In the genomic region with DNA sequence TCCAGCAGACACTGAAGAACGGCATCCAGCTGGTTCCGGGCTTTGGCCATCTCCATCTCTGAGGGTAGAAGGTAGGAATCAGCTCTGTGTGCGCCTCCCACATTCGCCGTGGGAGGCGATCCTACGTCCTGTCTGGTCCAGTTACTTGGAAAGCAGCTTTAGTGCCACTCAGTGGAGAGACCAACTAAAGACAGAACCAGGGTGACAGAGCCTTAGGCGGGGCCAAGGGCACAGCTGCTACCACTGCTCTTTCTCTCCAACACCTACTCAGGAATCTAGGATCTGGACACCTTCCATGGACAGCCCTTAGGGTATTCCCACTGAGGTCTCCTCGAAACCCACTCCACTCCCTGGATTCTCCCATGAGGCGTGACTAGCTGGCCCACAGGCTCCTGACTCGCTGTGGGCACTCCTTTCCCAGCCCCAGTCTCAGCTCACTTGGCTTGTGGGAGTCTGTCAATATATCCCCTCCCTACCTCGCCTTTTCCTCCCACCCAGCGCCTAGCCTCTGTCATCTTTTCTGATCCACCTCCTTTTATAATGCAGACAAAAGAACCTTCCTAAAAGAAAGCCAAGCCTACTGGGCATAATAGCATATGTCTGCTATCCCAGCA, we compare ENCODE assay signal across 10 mouse cellular contexts. TPM values are rescaled to one million over a fixed set of nuclear protein-coding genes. Genes with fewer than 3 reads are reported as not detected.
DNase-seq lines count a peak whose midpoint lies in the region; ATAC-seq and TF ChIP-seq lines count a peak whose summit lies in the region.
"Had no signal": no experiment of that assay in that cellular context is flagged by ENCODE, and none has a peak within 500 bp of the region (broad histone marks: within the 10 kb centered on the region; RNA-seq: fewer than 3 reads in every experiment).

No protein-coding gene starts in this region.

- TF ChIP-seq CTCF in MEL (IDR thresholded peaks at IDR 0.05 in 2 of 3, conservative IDR thresholded peaks at IDR 0.05 in 1 of 3; ENCODE audit: control insufficient read depth in 1 of 3, insufficient read depth in 1 of 3, low read depth in 2 of 3, low read length in 3 of 3, poor library complexity in 1 of 3, severe bottlenecking in 1 of 3) = no peak
- no peak for TF ChIP-seq CTCF in liver, postnatal 0 days (IDR thresholded peaks at IDR 0.05; ENCODE audit: low read depth)

- H3K9me3 ChIP-seq in heart, embryonic 11.5 days (replicated peaks; ENCODE audit: control insufficient read depth, low read length) = no peaks in the 10 kb centered on the region
- H3K9me3 ChIP-seq in MEL (replicated peaks; ENCODE audit: insufficient read depth, low read length) = no peaks in the 10 kb centered on the region
- H3K9me3 ChIP-seq in heart, embryonic 16.5 days (replicated peaks; ENCODE audit: control insufficient read depth, low read length) = no peaks in the 10 kb centered on the region
- no peaks in the 10 kb centered on the region for H3K9me3 ChIP-seq in liver, postnatal 0 days (ENCODE audit: low read length)

- H3K36me3 ChIP-seq in heart, embryonic 11.5 days (ENCODE audit: control insufficient read depth, insufficient read depth, low read length) = peaks cover 19% of the 10 kb centered on the region
- peaks cover 0 to 8% of the 10 kb centered on the region in 2 experiments; a peak in 2 of 4 replicates for H3K36me3 ChIP-seq in MEL (ENCODE audit: control insufficient read depth in 1 of 2, insufficient read depth in 2 of 2, low read length in 2 of 2)
- peaks cover 33% of the 10 kb centered on the region for H3K36me3 ChIP-seq in heart, embryonic 16.5 days (ENCODE audit: control insufficient read depth, insufficient read depth)
- peaks cover 22% of the 10 kb centered on the region for H3K36me3 ChIP-seq in liver, postnatal 0 days (replicated peaks; ENCODE audit: insufficient read depth, low read length)

- 0 out of 2 replicates have a peak overlapping the region, but pooled peaks have one; percentile 78 for H3K9ac ChIP-seq in heart, embryonic 11.5 days (ENCODE audit: low read depth, low read length)
- H3K9ac ChIP-seq in MEL (ENCODE audit: control insufficient read depth, low read depth, low read length, poor library complexity, severe bottlenecking) = peak overlapping the region; percentile 75
- peak overlapping the region; percentile 86; the same call in 1 of the 2 replicates for H3K9ac ChIP-seq in heart, embryonic 16.5 days (ENCODE audit: low read length)
- peak overlapping the region; percentile 31; the same call in 1 of the 2 replicates for H3K9ac ChIP-seq in liver, postnatal 0 days (replicated peaks)

- DNase-seq in heart, postnatal 4 days = no peak
- no peak for DNase-seq in MEL (ENCODE audit: low read depth, low spot score)
- no peak for DNase-seq in liver, postnatal 0 days
- DNase-seq in gastrocnemius, adult 18-20 months (ENCODE audit: low spot score) = no peak
- DNase-seq in layer of hippocampus, postnatal 36 days = no peak
- DNase-seq: thymus, adult 18-20 months had no signal

- peak overlapping the region; percentile 97 for H3K4me2 ChIP-seq in heart, embryonic 11.5 days
- peak overlapping the region; percentile 99 for H3K4me2 ChIP-seq in heart, embryonic 16.5 days (ENCODE audit: low read depth, low read length)
- H3K4me2 ChIP-seq in liver, postnatal 0 days (ENCODE audit: low read depth, low read length) = peak overlapping the region; percentile 80

- ATAC-seq in heart, embryonic 11.5 days (replicated peaks; ENCODE audit: insufficient number of reproducible peaks, low FRiP score, low TSS enrichment) = no peak
- no peak for ATAC-seq in heart, embryonic 16.5 days (replicated peaks; ENCODE audit: extremely low read depth, insufficient read depth, low FRiP score)
- ATAC-seq in liver, postnatal 0 days = no peak
- ATAC-seq in megakaryocyte progenitor cell, adult 5-6 weeks (replicated peaks; ENCODE audit: poor library complexity) = no peak
- ATAC-seq: Patski had no signal

- H3K27me3 ChIP-seq in heart, embryonic 11.5 days (ENCODE audit: control insufficient read depth, insufficient read depth, low read length) = no peaks in the 10 kb centered on the region
- H3K27me3 ChIP-seq in MEL (ENCODE audit: control insufficient read depth in 1 of 2, insufficient read depth in 2 of 2, low read length in 2 of 2) = no peaks in the 10 kb centered on the region
- no peaks in the 10 kb centered on the region for H3K27me3 ChIP-seq in heart, embryonic 16.5 days (ENCODE audit: control insufficient read depth, insufficient read depth, low read length)
- H3K27me3 ChIP-seq in liver, postnatal 0 days (ENCODE audit: insufficient read depth, low read length) = no peaks in the 10 kb centered on the region
- H3K27me3 ChIP-seq: Patski had no signal

- no peak for TF ChIP-seq POLR2A in MEL (IDR thresholded peaks at IDR 0.05; ENCODE audit: control insufficient read depth in 1 of 2, insufficient read depth in 1 of 2, low read depth in 1 of 2, low read length in 2 of 2, poor library complexity in 1 of 2)

- H3K4me3 ChIP-seq in heart, embryonic 11.5 days (ENCODE audit: low read depth, low read length) = peak overlapping the region; percentile 64; the same call in 1 of the 2 replicates
- peak overlapping the region in 1 of 2 experiments; percentile 80; a peak in 2 of 4 replicates for H3K4me3 ChIP-seq in MEL (ENCODE audit: control insufficient read depth in 1 of 2, insufficient read depth in 1 of 2, low read depth in 2 of 2, low read length in 2 of 2)
- H3K4me3 ChIP-seq in heart, embryonic 16.5 days (ENCODE audit: low read length) = no peak overlapping the region; the same call in 1 of the 2 replicates
- peak overlapping the region; percentile 58; the same call in 1 of the 2 replicates for H3K4me3 ChIP-seq in liver, postnatal 0 days (ENCODE audit: low read depth, low read length)

- H3K79me2 ChIP-seq in MEL (ENCODE audit: control insufficient read depth, insufficient read depth, low read length, poor library complexity) = peaks cover 16% of the 10 kb centered on the region

- no peak for TF ChIP-seq RAD21 in MEL (IDR thresholded peaks at IDR 0.05; ENCODE audit: low read depth, low read length)

- no peak for TF ChIP-seq EP300 in MEL (IDR thresholded peaks at IDR 0.05; ENCODE audit: low read depth in 1 of 2, low read length in 2 of 2)
- TF ChIP-seq EP300 in liver, postnatal 0 days (IDR thresholded peaks at IDR 0.05; ENCODE audit: low read depth) = no peak

- WGBS in heart, embryonic 11.5 days (ENCODE audit: insufficient replicate concordance) = 86% methylated on average over 13 of the region's 13 CpGs
- 83% methylated on average over 13 of the region's 13 CpGs for WGBS in heart, embryonic 16.5 days
- 84% methylated on average over 13 of the region's 13 CpGs for WGBS in liver, postnatal 0 days (ENCODE audit: insufficient replicate concordance)

- no peak overlapping the region for H3K27ac ChIP-seq in heart, embryonic 11.5 days (ENCODE audit: low read depth, low read length)
- no peak overlapping the region for H3K27ac ChIP-seq in MEL (ENCODE audit: control insufficient read depth, low read depth, low read length)
- H3K27ac ChIP-seq in heart, embryonic 16.5 days (ENCODE audit: low read length) = no peak overlapping the region
- no peak overlapping the region for H3K27ac ChIP-seq in liver, postnatal 0 days (ENCODE audit: low read depth)

- peaks cover 19% of the 10 kb centered on the region for H3K4me1 ChIP-seq in heart, embryonic 11.5 days (ENCODE audit: control insufficient read depth, insufficient read depth, low read length)
- peaks cover 0 to 9% of the 10 kb centered on the region in 2 experiments; a peak in 2 of 4 replicates for H3K4me1 ChIP-seq in MEL (ENCODE audit: control insufficient read depth in 1 of 2, insufficient read depth in 2 of 2, low read length in 2 of 2)
- peaks cover 25% of the 10 kb centered on the region for H3K4me1 ChIP-seq in heart, embryonic 16.5 days (ENCODE audit: control insufficient read depth, insufficient read depth, low read length)
- H3K4me1 ChIP-seq in liver, postnatal 0 days (ENCODE audit: insufficient read depth) = peaks cover 26% of the 10 kb centered on the region

RNA-seq across cellular contexts. Expression of a gene that starts 1.6 kb away (rescaled TPM):
- 33.6 and 34.8 TPM in 2 replicates for polyA plus RNA-seq in heart, embryonic 11.5 days (2014; fragmentation: Nextera tagmentation; extraction: Ambion mirVana)
- total RNA-seq in heart, postnatal 4 days (2021) = 10 to 100 TPM; 14.8 to 17.1 TPM
- 10.9 and 12.0 TPM in 2 replicates for total RNA-seq in MEL (2012; rRNA removed)
- polyA plus RNA-seq in MEL (2012; ENCODE audit: insufficient read depth in 1 of 2, insufficient read length in 2 of 2, low read depth in 1 of 2, low replicate concordance in 2 of 2, missing spikeins in 1 of 2) = 10 to 100 TPM in 1 of 2 experiments, not detected in 1; 49.8 TPM
- polyA plus RNA-seq in heart, embryonic 16.5 days (2015; fragmentation: Nextera tagmentation; extraction: Ambion mirVana) = 33.6 and 40.1 TPM in 2 replicates
- polyA plus RNA-seq in liver, postnatal 0 days (2015; fragmentation: Nextera tagmentation; extraction: Ambion mirVana) = 16.0 and 18.9 TPM in 2 replicates
- total RNA-seq in gastrocnemius, adult 18-20 months (2021) = 1 to 10 TPM; 8.7 to 9.0 TPM
- 54.8 and 67.5 TPM in 2 replicates for total RNA-seq in megakaryocyte progenitor cell, adult 5-6 weeks (2015)
- 27.2 and 39.8 TPM in 2 replicates for total RNA-seq in megakaryocyte progenitor cell, adult 5-6 weeks (2017)
- total RNA-seq in layer of hippocampus, postnatal 36 days (2021) = 10 to 100 TPM; 46.4 to 50.1 TPM

RNA-seq across cellular contexts. Expression of a gene that starts 5.1 kb away (rescaled TPM):
- polyA plus RNA-seq in heart, embryonic 11.5 days (2014; fragmentation: Nextera tagmentation; extraction: Ambion mirVana) = 87.6 and 91.2 TPM in 2 replicates
- total RNA-seq in heart, postnatal 4 days (2021) = 10 to 100 TPM; 70.5 to 72.7 TPM
- 67.2 and 74.2 TPM in 2 replicates for total RNA-seq in MEL (2012; rRNA removed)
- polyA plus RNA-seq in MEL (2012; ENCODE audit: insufficient read depth in 1 of 2, insufficient read length in 2 of 2, low read depth in 1 of 2, low replicate concordance in 2 of 2, missing spikeins in 1 of 2) = 10 to 100 TPM in 1 of 2 experiments, not detected in 1; 72.5 TPM
- 102 and 104 TPM in 2 replicates for polyA plus RNA-seq in heart, embryonic 16.5 days (2015; fragmentation: Nextera tagmentation; extraction: Ambion mirVana)
- polyA plus RNA-seq in liver, postnatal 0 days (2015; fragmentation: Nextera tagmentation; extraction: Ambion mirVana) = 34.4 and 34.8 TPM in 2 replicates
- total RNA-seq in gastrocnemius, adult 18-20 months (2021) = 10 to 100 TPM; 50.9 to 53.6 TPM
- total RNA-seq in megakaryocyte progenitor cell, adult 5-6 weeks (2015) = 21.4 and 23.4 TPM in 2 replicates
- total RNA-seq in megakaryocyte progenitor cell, adult 5-6 weeks (2017) = 86.9 and 96.7 TPM in 2 replicates
- total RNA-seq in layer of hippocampus, postnatal 36 days (2021) = 10 to 100 TPM; 69.0 to 72.2 TPM

RNA-seq across cellular contexts. Expression of a gene that starts 5.1 kb away (rescaled TPM):
- 5.4 and 5.5 TPM in 2 replicates for polyA plus RNA-seq in heart, embryonic 11.5 days (2014; fragmentation: Nextera tagmentation; extraction: Ambion mirVana)
- 1 to 10 TPM; 2.1 to 3.1 TPM for total RNA-seq in heart, postnatal 4 days (2021)
- 1.4 and 1.9 TPM in 2 replicates for total RNA-seq in MEL (2012; rRNA removed)
- 1 to 10 TPM in 1 of 2 experiments, not detected in 1; 4.2 TPM for polyA plus RNA-seq in MEL (2012; ENCODE audit: insufficient read depth in 1 of 2, insufficient read length in 2 of 2, low read depth in 1 of 2, low replicate concordance in 2 of 2, missing spikeins in 1 of 2)
- polyA plus RNA-seq in heart, embryonic 16.5 days (2015; fragmentation: Nextera tagmentation; extraction: Ambion mirVana) = 11.4 and 12.0 TPM in 2 replicates
- polyA plus RNA-seq in liver, postnatal 0 days (2015; fragmentation: Nextera tagmentation; extraction: Ambion mirVana) = 1.5 and 1.8 TPM in 2 replicates
- 1 to 10 TPM; 1.0 to 1.3 TPM for total RNA-seq in gastrocnemius, adult 18-20 months (2021)
- 2.2 and 3.7 TPM in 2 replicates for total RNA-seq in megakaryocyte progenitor cell, adult 5-6 weeks (2015)
- total RNA-seq in megakaryocyte progenitor cell, adult 5-6 weeks (2017) = 3.4 and 3.9 TPM in 2 replicates
- 10 to 100 TPM; 10.9 to 11.1 TPM for total RNA-seq in layer of hippocampus, postnatal 36 days (2021)

RNA-seq across cellular contexts. Expression of a gene that starts 5.4 kb away (rescaled TPM):
- 102 and 107 TPM in 2 replicates for polyA plus RNA-seq in heart, embryonic 11.5 days (2014; fragmentation: Nextera tagmentation; extraction: Ambion mirVana)
- total RNA-seq in heart, postnatal 4 days (2021) = 10 to 100 TPM; 80.0 to 83.8 TPM
- 43.0 and 60.8 TPM in 2 replicates for total RNA-seq in MEL (2012; rRNA removed)
- 100 to 1,000 TPM in 1 of 2 experiments, not detected in 1; 157 TPM for polyA plus RNA-seq in MEL (2012; ENCODE audit: insufficient read depth in 1 of 2, insufficient read length in 2 of 2, low read depth in 1 of 2, low replicate concordance in 2 of 2, missing spikeins in 1 of 2)
- polyA plus RNA-seq in heart, embryonic 16.5 days (2015; fragmentation: Nextera tagmentation; extraction: Ambion mirVana) = 111 and 123 TPM in 2 replicates
- 85.3 and 94.5 TPM in 2 replicates for polyA plus RNA-seq in liver, postnatal 0 days (2015; fragmentation: Nextera tagmentation; extraction: Ambion mirVana)
- total RNA-seq in gastrocnemius, adult 18-20 months (2021) = 100 to 1,000 TPM; 122 to 132 TPM
- total RNA-seq in megakaryocyte progenitor cell, adult 5-6 weeks (2015) = 181 and 202 TPM in 2 replicates
- total RNA-seq in megakaryocyte progenitor cell, adult 5-6 weeks (2017) = 150 and 154 TPM in 2 replicates
- total RNA-seq in layer of hippocampus, postnatal 36 days (2021) = 10 to 100 TPM; 79.8 to 92.4 TPM

RNA-seq across cellular contexts. Expression of a gene that starts 5.9 kb away (rescaled TPM):
- polyA plus RNA-seq in heart, embryonic 11.5 days (2014; fragmentation: Nextera tagmentation; extraction: Ambion mirVana) = 10.3 and 12.7 TPM in 2 replicates
- total RNA-seq in heart, postnatal 4 days (2021) = 1 to 10 TPM; 5.2 to 7.8 TPM
- total RNA-seq in MEL (2012; rRNA removed) = 2.3 and 2.4 TPM in 2 replicates
- polyA plus RNA-seq in MEL (2012; ENCODE audit: insufficient read depth in 1 of 2, insufficient read length in 2 of 2, low read depth in 1 of 2, low replicate concordance in 2 of 2, missing spikeins in 1 of 2) = 1 to 10 TPM in 1 of 2 experiments, not detected in 1; 8.9 TPM
- 6.6 and 8.4 TPM in 2 replicates for polyA plus RNA-seq in heart, embryonic 16.5 days (2015; fragmentation: Nextera tagmentation; extraction: Ambion mirVana)
- 0.53 and 1.1 TPM in 2 replicates for polyA plus RNA-seq in liver, postnatal 0 days (2015; fragmentation: Nextera tagmentation; extraction: Ambion mirVana)
- 1 to 10 TPM; 5.1 to 8.0 TPM for total RNA-seq in gastrocnemius, adult 18-20 months (2021)
- 11.5 and 16.3 TPM in 2 replicates for total RNA-seq in megakaryocyte progenitor cell, adult 5-6 weeks (2015)
- total RNA-seq in megakaryocyte progenitor cell, adult 5-6 weeks (2017) = 1.8 and 4.7 TPM in 2 replicates
- total RNA-seq in layer of hippocampus, postnatal 36 days (2021) = 1 to 10 TPM; 5.7 to 6.9 TPM

Comparison
In these comparisons a context has a peak if more than half of its experiments do, and no peak if none do; other contexts are left out.
1. H3K9ac ChIP-seq: peak in every context shown above with its lines; median percentile 86 in heart, embryonic 16.5 days; 78 in heart, embryonic 11.5 days; 75 in MEL; 31 in liver, postnatal 0 days.